Mouse (Mus musculus) adrenal gland (tissue): Measurements from ENCODE around the gene Defb45.

Experiments used
- intact Hi-C: fragments of 180-260 bp; cut with DNase I; formaldehyde crosslinking; loops from one replicate; pipeline ENCODE4 v1.15.1; 2025

The Defb45 gene

GRCm38 (mm10) chr2:152608719-152609118 is 9.5 kb upstream of the Defb45 start:
- intact Hi-C loops: no loop called here

GRCm38 (mm10) chr2:152607746-152608145 is 8.5 kb upstream of the Defb45 start:
- intact Hi-C loops: no loop called here

- intact Hi-C loops: no loop called here
Measured at GRCm38 (mm10) chr2:152604057-152604456, 4.9 kb upstream of the Defb45 start, which contains the start of gene Defb36. Gene Defb36, plus strand, starts transcription at chr2:152604327.

- intact Hi-C loops: no loop called here
Measured at GRCm38 (mm10) chr2:152601275-152601960, 2.2 kb upstream of the Defb45 start.

DNA sequence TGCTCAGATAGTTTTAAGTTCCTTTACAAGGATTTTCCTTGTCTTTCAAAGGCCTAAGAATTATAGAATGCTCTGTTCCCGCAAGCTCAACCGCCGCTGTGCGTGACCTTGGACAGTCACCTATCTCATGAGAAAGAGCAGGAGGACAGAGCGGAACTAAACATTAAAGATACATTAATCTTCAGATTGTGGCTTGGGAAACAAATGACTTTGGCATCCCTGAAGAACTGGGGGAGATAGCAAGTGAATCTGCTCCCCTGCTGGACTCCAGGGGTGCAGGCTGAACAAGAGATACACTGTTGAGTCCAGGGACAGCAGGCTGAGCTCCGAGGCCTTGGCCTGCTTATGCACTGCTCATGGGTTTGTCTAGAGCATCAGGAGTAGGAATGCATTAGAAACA is 877 bp upstream of the Defb45 start:
- intact Hi-C loops: no loop called here

DNA sequence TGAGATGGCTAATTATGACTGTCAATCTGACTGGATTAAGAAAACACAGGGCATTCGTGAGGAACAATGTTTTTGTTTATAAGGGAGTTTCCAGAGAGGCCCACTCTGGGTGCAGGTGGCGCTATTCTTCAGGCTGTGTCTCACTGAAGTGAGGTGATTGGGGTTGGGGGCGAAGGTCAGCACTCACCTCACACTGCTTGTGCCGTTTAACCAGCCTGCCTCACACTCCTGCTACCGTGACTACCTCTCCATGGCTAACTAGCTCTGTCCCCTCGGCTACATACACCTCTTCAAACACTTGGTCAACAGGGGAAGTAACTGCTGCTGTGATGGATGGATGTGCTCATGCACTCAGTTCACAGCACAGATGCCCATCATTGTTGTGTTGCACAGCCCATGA is 10.2 kb downstream of the Defb45 start:
- intact Hi-C loops: loop anchor here (5.0 kb wide), 1 partner anchor 37 kb away; no protein-coding TSS in a partner anchor

- intact Hi-C loops: loop anchor here (5.0 kb wide), 1 partner anchor 36 kb away; no protein-coding TSS in a partner anchor
Measured at GRCm38 (mm10) chr2:152588450-152588849, 10.7 kb downstream of the Defb45 start.

DNA sequence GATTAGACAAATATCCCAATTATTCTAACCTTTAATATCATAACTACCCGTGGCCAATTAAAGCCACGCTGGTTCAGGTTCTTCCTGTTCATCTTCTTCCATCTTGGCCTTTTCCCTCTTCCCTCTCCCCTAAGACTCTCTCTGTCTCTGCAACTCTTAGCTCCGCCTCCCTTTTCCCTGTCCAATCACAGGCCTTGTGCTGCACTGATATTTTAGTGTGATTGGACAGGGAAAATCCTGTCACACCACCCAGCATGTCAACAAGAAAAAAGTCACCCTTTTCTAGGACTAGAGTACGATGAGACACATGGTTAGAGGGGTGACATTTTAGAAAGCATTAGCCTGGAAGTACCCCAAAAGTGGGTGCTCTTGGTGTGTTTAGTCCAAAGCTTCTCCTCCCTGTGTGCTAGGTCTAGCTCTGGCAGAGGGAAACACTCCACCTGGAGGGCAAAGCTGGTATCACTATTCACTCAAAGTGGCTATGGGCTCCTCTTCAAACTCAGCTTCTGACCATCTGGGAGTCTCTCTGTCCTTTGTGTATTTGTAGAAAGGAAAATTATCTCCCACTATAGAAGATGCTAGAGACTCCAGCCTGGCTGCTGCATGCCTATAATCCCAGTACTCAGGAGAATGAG is 12.2 kb downstream of the Defb45 start:
- intact Hi-C loops: loop anchor here (5.0 kb wide), 1 partner anchor 35 kb away; no protein-coding TSS in a partner anchor

DNA sequence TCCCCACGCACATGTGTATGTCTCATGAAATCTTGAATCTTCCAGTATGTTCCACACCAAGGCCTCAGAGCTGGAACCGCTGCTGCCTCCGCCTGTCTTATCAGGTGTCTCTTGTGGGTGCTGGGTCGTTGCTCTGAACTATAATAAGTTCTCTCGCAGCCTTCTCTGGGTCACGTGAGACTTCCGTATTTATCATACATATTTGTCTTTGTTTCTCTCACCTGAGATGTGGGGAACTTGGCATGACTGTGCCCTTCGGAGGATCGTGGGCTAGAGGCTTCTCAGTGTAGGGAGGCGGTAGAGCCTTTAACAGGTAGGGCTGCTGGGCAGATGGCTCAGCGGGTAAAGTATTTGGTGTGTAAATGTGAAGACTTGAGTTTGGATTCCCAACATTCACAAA is 18.6 kb downstream of the Defb45 start:
- intact Hi-C loops: no loop called here

- intact Hi-C loops: no loop called here
Measured at GRCm38 (mm10) chr2:152580107-152580506, 19.1 kb downstream of the Defb45 start, which contains the start of gene Defb19. Gene Defb19, minus strand, starts transcription at chr2:152580312.

- intact Hi-C loops: no loop called here
Measured at GRCm38 (mm10) chr2:152573484-152573883, 25.7 kb downstream of the Defb45 start.

DNA sequence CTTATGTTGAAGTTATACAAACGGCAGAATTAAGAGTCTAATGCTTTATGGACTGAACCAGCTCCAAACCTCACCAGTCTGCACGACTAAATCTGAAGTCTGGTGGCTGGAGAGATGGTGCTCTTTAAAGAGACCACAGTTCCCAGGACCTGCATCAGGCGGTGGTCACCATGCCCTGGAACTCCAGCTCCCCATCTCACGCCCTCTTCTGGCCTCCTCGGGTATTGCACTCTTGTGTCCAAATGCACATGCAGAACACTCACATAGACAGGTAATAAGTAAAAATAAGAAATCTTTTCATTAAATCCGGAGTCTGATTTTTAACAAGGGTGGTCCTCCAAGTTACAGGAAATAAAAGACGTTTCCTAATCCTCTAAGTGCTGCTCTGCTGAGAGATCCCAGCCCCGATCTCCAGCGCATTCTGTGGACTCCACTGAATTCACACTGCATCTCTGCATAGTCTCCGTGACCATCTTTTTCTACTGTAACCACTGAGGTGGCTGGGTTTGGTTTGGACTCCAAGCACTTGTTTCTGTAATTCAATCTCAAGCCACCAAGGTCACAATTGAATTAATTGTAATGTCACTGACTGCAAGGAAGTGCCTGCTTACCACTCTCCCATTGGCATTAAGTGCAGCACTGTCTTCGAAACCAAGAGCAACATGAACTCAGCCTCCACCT is 26.9 kb downstream of the Defb45 start, which contains the start of gene Defb21:
Gene Defb21 (plus strand): TSS at position 631 of the 681 bp plus-strand sequence.
- intact Hi-C loops: no loop called here

- intact Hi-C loops: no loop called here
Measured at GRCm38 (mm10) chr2:152570313-152570712, 28.9 kb downstream of the Defb45 start.

- intact Hi-C loops: no loop called here
Measured at GRCm38 (mm10) chr2:152569881-152570280, 29.3 kb downstream of the Defb45 start.

GRCm38 (mm10) chr2:152569038-152569437 is 30.2 kb downstream of the Defb45 start, which contains the start of gene Gm17416:
Gene Gm17416, plus strand, starts transcription at chr2:152569338.
- intact Hi-C loops: no loop called here

DNA sequence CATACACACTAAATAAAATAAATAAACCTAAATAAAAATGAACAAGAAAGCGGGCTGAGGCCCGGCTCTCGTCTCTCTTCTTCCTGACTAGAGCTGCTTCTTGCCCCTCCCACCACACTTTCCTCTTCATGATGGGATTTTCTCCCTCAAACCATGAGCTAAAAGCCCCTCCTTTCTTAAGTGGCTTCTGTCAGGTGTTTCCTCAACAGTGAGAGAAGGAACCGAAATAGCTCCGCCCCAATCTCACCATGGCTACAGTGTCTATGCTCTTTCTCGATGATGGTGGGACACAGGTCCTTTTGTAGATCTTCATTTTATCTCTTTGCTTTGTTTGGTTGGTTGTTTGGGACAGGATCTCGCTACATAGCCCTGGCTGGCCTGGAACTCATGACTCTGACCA is 42.5 kb downstream of the Defb45 start:
- intact Hi-C loops: loop anchor here (10.0 kb wide), 1 partner anchor 108 kb away; the partner anchor contains the start of gene H13

DNA sequence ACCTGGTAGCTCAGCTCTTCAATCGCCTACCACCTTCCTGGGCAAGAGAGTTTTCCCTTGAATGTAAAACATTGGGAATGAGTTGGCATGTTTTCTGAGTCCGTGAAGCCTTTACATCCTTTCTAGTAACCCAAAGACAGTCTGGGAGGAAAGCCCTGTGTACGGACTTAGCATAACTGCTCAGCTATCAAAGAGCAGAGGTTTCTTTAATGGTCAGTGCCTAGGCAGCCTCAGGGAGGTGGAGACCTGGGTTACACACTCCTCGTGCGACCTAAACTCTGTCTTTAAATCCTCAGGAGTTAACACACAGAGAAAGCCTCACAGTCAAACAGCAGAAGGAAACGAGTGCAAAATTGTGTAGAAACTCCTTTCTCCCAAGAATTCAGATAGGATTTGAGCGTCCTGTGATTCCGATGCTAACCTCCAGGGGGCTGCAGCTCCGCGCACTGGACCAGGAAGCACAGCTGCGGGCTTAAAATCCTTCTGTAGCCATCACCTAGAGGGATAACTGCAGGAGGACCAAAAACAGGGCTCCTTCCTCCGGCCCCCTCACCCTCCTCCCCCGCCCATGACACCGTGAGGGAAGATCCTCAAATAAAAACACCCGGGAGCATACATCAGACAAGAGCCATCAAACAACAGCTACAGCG is 45.3 kb downstream of the Defb45 start:
- intact Hi-C loops: loop anchor here (5.0 to 10.0 kb wide), 2 partner anchors 33 to 111 kb away; partner anchors contain the start of gene H13

- intact Hi-C loops: loop anchor here (10.0 kb wide), 1 partner anchor 153 kb away; the partner anchor contains the start of gene Sox12
Measured at GRCm38 (mm10) chr2:152548124-152548523, 51.1 kb downstream of the Defb45 start.

DNA sequence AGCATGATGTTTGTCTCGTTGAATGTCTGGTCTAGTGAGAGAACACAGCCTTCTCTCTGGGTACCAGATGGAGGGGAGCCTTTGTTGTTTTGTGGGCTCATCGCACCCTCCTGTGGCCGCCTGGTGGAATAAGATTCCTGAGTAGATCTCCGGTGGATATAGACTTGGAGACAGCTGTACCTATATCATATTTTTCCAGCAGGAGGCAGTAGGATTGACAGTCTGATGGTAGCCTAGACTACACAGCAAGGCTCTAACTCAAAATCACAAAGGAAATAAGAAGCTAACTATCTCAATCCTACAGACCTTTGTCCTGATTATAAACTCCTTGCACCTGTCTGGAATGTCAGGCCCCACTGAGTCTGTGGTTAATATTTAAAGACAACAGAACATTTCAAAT is 54.5 kb downstream of the Defb45 start:
- intact Hi-C loops: loop anchor here (5.0 to 10.0 kb wide), 3 partner anchors 72 to 150 kb away; partner anchors contain the start of gene Sox12

DNA sequence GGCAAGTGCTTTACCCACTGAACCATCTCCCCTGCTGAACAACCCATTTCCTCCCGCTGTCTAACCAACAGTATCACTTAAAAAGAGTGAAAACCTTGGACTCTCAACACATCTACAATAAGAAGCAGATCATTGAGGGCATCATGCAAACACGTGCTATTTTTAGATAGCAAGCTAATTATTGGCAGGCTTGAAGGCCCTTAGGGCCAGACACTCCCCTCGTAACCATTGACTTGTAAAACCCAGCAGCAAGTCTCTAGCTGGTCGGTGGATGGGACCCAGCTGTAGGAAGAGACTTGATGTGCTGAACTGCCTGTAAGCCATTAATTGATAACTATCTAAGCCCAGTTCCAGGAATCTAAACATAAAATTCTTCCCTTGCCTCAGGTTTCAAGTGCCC is 55.7 kb downstream of the Defb45 start:
- intact Hi-C loops: loop anchor here (5.0 to 10.0 kb wide), 3 partner anchors 71 to 149 kb away; partner anchors contain the start of gene Sox12
